Mouse (Mus musculus) neural tube, embryonic 14.5 days (tissue): ENCODE measurements around the gene Plekhm1. TPM values are rescaled to one million over a fixed set of nuclear protein-coding genes. Genes with fewer than 3 reads are reported as not detected.

Experiments used
- ATAC-seq: fragments of 200-750 bp; cut with Nextera tagmentation; 2 replicates; pipeline ENCODE4 v1.8.0; 2017; ENCODE audit warnings: low read depth, mild to moderate bottlenecking, moderate TSS enrichment, moderate library complexity
- H3K27ac ChIP-seq: fragments of 300-500 bp; sonication (generic); 2 replicates; pipeline ENCODE4 v1.5.1; 2014; ENCODE audit warnings: low read depth, mild to moderate bottlenecking, control low read depth, low read length, moderate library complexity, mixed read lengths
- H3K27me3 ChIP-seq: fragments of 300-500 bp; sonication (generic); 2 replicates; pipeline ENCODE4 v1.6.1; 2014; ENCODE audit warnings: low read length; ENCODE audit not compliant: control insufficient read depth, insufficient read depth
- H3K36me3 ChIP-seq: fragments of 300-500 bp; sonication (generic); 2 replicates; pipeline ENCODE4 v1.6.1; 2014; ENCODE audit warnings: low read length, mixed read lengths; ENCODE audit not compliant: control insufficient read depth, insufficient read depth
- H3K4me1 ChIP-seq: fragments of 300-500 bp; sonication (generic); 2 replicates; pipeline ENCODE4 v1.6.1; 2014; ENCODE audit warnings: low read length; ENCODE audit not compliant: control insufficient read depth, insufficient read depth
- H3K4me2 ChIP-seq: fragments of 300-500 bp; sonication (generic); 2 replicates; pipeline ENCODE4 v1.6.1; 2014; ENCODE audit warnings: mild to moderate bottlenecking, low read depth, low read length, control low read depth
- H3K4me3 ChIP-seq: fragments of 300-500 bp; sonication (generic); 2 replicates; pipeline ENCODE4 v1.5.1; 2014; ENCODE audit warnings: low read depth, low read length, control low read depth, mixed read lengths
- H3K9ac ChIP-seq: fragments of 300-500 bp; sonication (generic); replicated peaks from 2 replicates; pipeline ENCODE4 v1.6.1; 2014; ENCODE audit warnings: low read depth, mild to moderate bottlenecking, control low read depth, low read length, mixed read lengths
- H3K9me3 ChIP-seq: fragments of 300-500 bp; sonication (generic); 2 replicates; pipeline ENCODE4 v1.6.1; 2016; ENCODE audit warnings: low read length; ENCODE audit not compliant: control insufficient read depth
- WGBS: fragments of 180-500 bp; shearing (Covaris S2); extraction: QIAGEN DNeasy Blood & Tissue Kit; methylation state at CpG from one replicate; pipeline ENCODE4 v1.1.7; 2014; 5-methylcytosine and 5-hydroxymethylcytosine counted together
- polyA plus RNA-seq: library from polyadenylated mRNA; unstranded; fragments of >200 nt; fragmentation: Nextera tagmentation; extraction: Ambion mirVana; gene quantifications from 2 replicates; pipeline ENCODE4 v1.2.1, GENCODE M21; 2014

Plekhm1 gene
- polyA plus RNA-seq, 1 experiment from 2014 or later, result 9.5 TPM

GRCm38 (mm10) chr11:103355251-103355650 lies 57.2 kb downstream of the Plekhm1 start:
- 26% methylated on average over 11 of the region's 11 CpGs for WGBS
- H3K9me3 ChIP-seq, result no peaks in the 10 kb centered on the region
- ATAC-seq, result no peak
- H3K27me3 ChIP-seq, result peaks cover 13% of the 10 kb centered on the region
- H3K4me2 ChIP-seq, result no peak overlapping the region
- H3K4me1 ChIP-seq, result no peaks in the 10 kb centered on the region; the same call in 1 of the 2 replicates
- no peak overlapping the region for H3K4me3 ChIP-seq
- no peaks in the 10 kb centered on the region for H3K36me3 ChIP-seq
- no peak overlapping the region for H3K27ac ChIP-seq
- H3K9ac ChIP-seq, result no peak overlapping the region

GRCm38 (mm10) chr11:103354033-103354432 lies 58.5 kb downstream of the Plekhm1 start:
- Histone ChIP-seq H3K9ac (no peak overlapping the region), H3K4me2 (no peak overlapping the region), H3K27ac (no peak overlapping the region), H3K9me3 (no peaks in the 10 kb centered on the region), H3K27me3 (peaks cover 6% of the 10 kb centered on the region; the same call in 1 of the 2 replicates), H3K36me3 (no peaks in the 10 kb centered on the region), H3K4me1 (no peaks in the 10 kb centered on the region; the same call in 1 of the 2 replicates), H3K4me3 (no peak overlapping the region)
- WGBS, result 84% methylated on average over 3 of the region's 3 CpGs
- ATAC-seq, result no peak

GRCm38 (mm10) chr11:103352239-103352814 lies 60.2 kb downstream of the Plekhm1 start:
- Histone ChIP-seq H3K4me3 (no peak overlapping the region), H3K9ac (no peak overlapping the region), H3K9me3 (no peaks in the 10 kb centered on the region), H3K27ac (no peak overlapping the region), H3K4me1 (no peaks in the 10 kb centered on the region), H3K4me2 (no peak overlapping the region), H3K36me3 (no peaks in the 10 kb centered on the region), H3K27me3 (0 out of 2 replicates have a peak, but pooled peaks cover 2% of the 10 kb centered on the region)
- WGBS, result 84% methylated on average over 5 of the region's 5 CpGs
- no peak for ATAC-seq

DNA sequence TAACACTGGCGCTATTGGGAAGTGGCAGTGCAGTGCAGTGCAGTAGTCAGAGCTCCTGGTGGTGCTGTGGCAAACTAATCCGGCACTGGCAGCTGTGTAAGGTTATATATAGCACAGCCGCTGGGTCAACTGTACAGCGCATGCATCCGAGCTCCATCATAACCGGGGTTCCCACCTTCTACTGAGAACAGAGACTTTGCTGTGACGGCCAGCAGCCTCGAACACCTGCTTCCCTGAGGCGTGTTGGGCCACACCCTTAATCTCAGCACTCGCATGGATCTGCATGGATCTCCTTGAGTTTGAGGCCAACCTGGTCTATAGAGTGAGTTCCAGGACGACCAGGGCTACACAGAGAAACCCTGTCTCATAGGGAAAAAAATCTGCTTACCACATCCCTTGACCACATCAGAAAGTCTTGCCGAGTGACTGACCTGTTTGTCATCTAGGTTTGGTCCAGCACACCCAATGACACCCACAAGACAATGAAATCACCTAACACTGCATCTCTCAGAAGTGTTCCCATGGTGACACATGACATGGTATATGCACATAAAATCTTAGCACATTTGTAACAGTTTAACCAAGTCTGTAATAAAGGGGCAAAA lies 61.7 kb downstream of the Plekhm1 start:
- H3K27me3 ChIP-seq, result no peaks in the 10 kb centered on the region
- no peak overlapping the region for H3K27ac ChIP-seq
- no peak overlapping the region for H3K4me2 ChIP-seq
- WGBS, result 88% methylated on average over 12 of the region's 12 CpGs
- H3K9ac ChIP-seq, result no peak overlapping the region
- H3K9me3 ChIP-seq, result no peaks in the 10 kb centered on the region
- H3K4me3 ChIP-seq, result no peak overlapping the region
- H3K4me1 ChIP-seq, result no peaks in the 10 kb centered on the region
- ATAC-seq, result no peak
- H3K36me3 ChIP-seq, result no peaks in the 10 kb centered on the region

GRCm38 (mm10) chr11:103349699-103350098 lies 62.8 kb downstream of the Plekhm1 start:
- 78% methylated on average over 2 of the region's 2 CpGs for WGBS

DNA sequence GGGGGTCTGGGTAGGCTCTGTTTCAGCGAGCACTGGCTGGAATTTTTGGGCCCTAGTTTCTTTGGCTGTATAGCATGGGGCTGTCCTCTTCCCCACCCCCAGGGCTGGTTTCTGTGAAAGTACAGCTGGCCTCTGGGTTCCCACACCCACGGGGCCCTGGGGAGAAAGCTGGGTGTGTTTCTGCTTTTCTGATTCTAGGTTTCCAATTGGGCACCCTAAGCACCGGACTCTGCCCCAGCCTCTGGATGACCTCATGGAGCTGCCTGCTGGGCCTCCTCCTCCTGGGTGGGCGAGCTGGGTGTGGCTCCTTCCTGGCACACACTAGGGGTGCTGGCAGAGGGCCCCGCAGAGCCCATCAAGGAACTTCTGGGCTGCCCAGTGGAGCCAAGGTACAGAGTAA lies 65.8 kb downstream of the Plekhm1 start:
- H3K4me1 ChIP-seq, result no peaks in the 10 kb centered on the region
- WGBS, result 77% methylated on average over 5 of the region's 5 CpGs
- no peak overlapping the region for H3K4me3 ChIP-seq
- no peaks in the 10 kb centered on the region for H3K27me3 ChIP-seq
- no peak overlapping the region for H3K9ac ChIP-seq
- H3K27ac ChIP-seq, result no peak overlapping the region
- no peaks in the 10 kb centered on the region for H3K36me3 ChIP-seq
- ATAC-seq, result no peak
- H3K9me3 ChIP-seq, result no peaks in the 10 kb centered on the region
- H3K4me2 ChIP-seq, result no peak overlapping the region

More at GRCm38 (mm10) chr11:103349699-103350098, 62.8 kb downstream of the Plekhm1 start:
- H3K4me3 ChIP-seq, result no peak overlapping the region
- H3K27me3 ChIP-seq, result no peaks in the 10 kb centered on the region
- H3K9ac ChIP-seq, result no peak overlapping the region
- H3K36me3 ChIP-seq, result no peaks in the 10 kb centered on the region
- no peak overlapping the region for H3K4me2 ChIP-seq
- H3K27ac ChIP-seq, result no peak overlapping the region
- H3K9me3 ChIP-seq, result no peaks in the 10 kb centered on the region
- H3K4me1 ChIP-seq, result no peaks in the 10 kb centered on the region
- ATAC-seq, result no peak

DNA sequence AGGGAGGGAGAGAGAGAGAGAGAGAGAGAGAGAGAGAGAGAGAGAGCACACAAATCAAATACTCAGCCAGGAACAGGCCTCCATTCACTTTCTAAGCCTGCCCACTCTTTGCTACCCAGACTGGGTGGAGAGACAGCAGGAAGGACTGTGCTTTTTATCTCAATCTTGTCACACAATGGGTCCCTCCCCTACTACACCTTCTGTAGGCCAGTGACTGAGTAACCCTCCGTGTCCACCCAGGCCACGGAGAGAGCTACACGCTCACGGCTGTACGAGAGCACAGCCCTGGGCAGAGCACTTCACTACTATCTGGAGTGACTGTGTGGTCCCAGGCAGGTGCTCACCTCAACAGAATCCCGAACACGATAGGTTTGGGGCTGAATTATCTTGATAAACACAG lies 66.3 kb downstream of the Plekhm1 start:
- no peak overlapping the region for H3K4me2 ChIP-seq
- no peak for ATAC-seq
- no peaks in the 10 kb centered on the region for H3K4me1 ChIP-seq
- H3K9me3 ChIP-seq, result no peaks in the 10 kb centered on the region
- WGBS, result 78% methylated on average over 7 of the region's 7 CpGs
- no peaks in the 10 kb centered on the region for H3K36me3 ChIP-seq
- H3K4me3 ChIP-seq, result no peak overlapping the region
- no peaks in the 10 kb centered on the region for H3K27me3 ChIP-seq
- no peak overlapping the region for H3K27ac ChIP-seq
- H3K9ac ChIP-seq, result no peak overlapping the region

DNA sequence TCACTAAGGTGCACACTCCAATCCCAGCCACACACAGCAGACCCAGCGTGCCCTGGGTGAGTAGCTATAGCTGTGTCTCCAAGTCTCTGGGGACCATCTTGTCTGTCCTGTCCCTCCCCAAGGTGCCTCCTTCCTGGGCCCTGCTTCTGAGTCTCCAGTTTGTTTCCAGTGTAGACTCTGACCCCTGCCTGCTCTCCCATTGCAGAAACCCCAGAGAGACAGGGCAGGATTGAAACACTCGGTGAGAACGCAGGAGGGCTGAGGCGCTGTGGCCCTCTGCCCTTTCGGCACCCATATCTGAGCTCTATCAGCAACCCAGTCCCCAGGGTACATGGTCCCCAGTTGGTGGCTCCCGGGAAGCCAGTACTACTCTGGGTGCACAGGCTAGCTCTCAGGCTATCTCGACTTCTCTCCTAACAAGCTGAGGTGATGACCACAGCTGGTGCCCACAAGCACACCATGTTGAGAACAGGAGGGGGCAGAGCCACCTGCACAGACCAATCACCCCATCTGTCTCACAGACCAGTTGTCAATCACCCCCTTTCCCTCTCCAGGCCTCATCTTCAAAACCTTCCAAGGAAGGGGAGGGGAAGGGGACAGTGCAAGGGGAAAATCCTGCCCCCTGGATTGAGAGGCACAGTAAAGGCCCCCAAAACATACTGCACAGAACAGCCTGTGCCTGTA lies 66.9 kb downstream of the Plekhm1 start:
- no peak for ATAC-seq
- Histone ChIP-seq H3K27ac (no peak overlapping the region), H3K4me2 (no peak overlapping the region), H3K4me3 (no peak overlapping the region), H3K4me1 (no peaks in the 10 kb centered on the region), H3K9me3 (no peaks in the 10 kb centered on the region), H3K27me3 (no peaks in the 10 kb centered on the region), H3K36me3 (no peaks in the 10 kb centered on the region), H3K9ac (no peak overlapping the region)
- WGBS, result 87% methylated on average over 7 of the region's 7 CpGs
